Mouse (Mus musculus): ENCODE results near the gene Chmp3.

- TF ChIP-seq CTCF (IDR thresholded peaks at IDR 0.05; ENCODE audit: borderline replicate concordance, insufficient read depth, low read length) (no peak), POLR2A (IDR thresholded peaks at IDR 0.05; ENCODE audit: low read depth, low read length) (no peak)
These were observed 13.4 kb upstream of the Chmp3 start for GRCm38 (mm10) chr6:71530176-71530575.

Measured in embryonic fibroblast, embryonic 13.5 days (primary cell).